In genomic region chr9:73044146-73045079, GRCm38 (mm10) we compare ENCODE assay signal across 8 mouse cellular contexts. TPM values are rescaled to one million over a fixed set of nuclear protein-coding genes. Genes with fewer than 3 reads are reported as not detected.
A peak's percentile ranks its signal among the peaks of the same experiment; 100 is the strongest.
DNase-seq lines count a peak whose midpoint lies in the region; ATAC-seq and TF ChIP-seq lines count a peak whose summit lies in the region.

Gene Rab27a, plus strand, starts transcription at chr9:73044854.

- H3ac ChIP-seq in C2C12 (ENCODE audit: control insufficient read depth, insufficient read length, low read depth) = peak within 1 kb of the TSS; percentile 52

- H3K27ac ChIP-seq in heart, embryonic 11.5 days (ENCODE audit: low read depth, low read length) = no peak within 1 kb of the TSS
- peak within 1 kb of the TSS; percentile 37; the same call in 1 of the 2 replicates for H3K27ac ChIP-seq in kidney, embryonic 15.5 days

- peak within 1 kb of the TSS; percentile 66 for H3K9ac ChIP-seq in heart, embryonic 11.5 days (ENCODE audit: low read depth, low read length)
- H3K9ac ChIP-seq in kidney, embryonic 15.5 days = peak within 1 kb of the TSS; percentile 55

- peak; percentile 71 for ATAC-seq in erythroblast, adult 5-6 weeks (replicated peaks; ENCODE audit: low FRiP score, poor library complexity, severe bottlenecking)
- ATAC-seq in heart, embryonic 11.5 days (replicated peaks; ENCODE audit: insufficient number of reproducible peaks, low FRiP score, low TSS enrichment) = peak; percentile 48; the same call in 1 of the 2 replicates
- ATAC-seq in kidney, embryonic 15.5 days (replicated peaks; ENCODE audit: low FRiP score) = peak; percentile 80

- no peaks in the 10 kb centered on the region for H3K9me3 ChIP-seq in heart, embryonic 11.5 days (replicated peaks; ENCODE audit: control insufficient read depth, low read length)
- H3K9me3 ChIP-seq in kidney, embryonic 15.5 days (replicated peaks) = no peaks in the 10 kb centered on the region

- H3K79me3 ChIP-seq in C2C12 (ENCODE audit: low read depth) = peaks cover 6% of the 10 kb centered on the region

- H3K36me3 ChIP-seq in C2C12 (ENCODE audit: control insufficient read depth, insufficient read depth) = no peaks in the 10 kb centered on the region
- no peaks in the 10 kb centered on the region for H3K36me3 ChIP-seq in heart, embryonic 11.5 days (ENCODE audit: control insufficient read depth, insufficient read depth, low read length)
- H3K36me3 ChIP-seq in kidney, embryonic 15.5 days = 0 out of 2 replicates have a peak, but pooled peaks cover 3% of the 10 kb centered on the region

- WGBS in heart, embryonic 11.5 days (ENCODE audit: insufficient replicate concordance) = 1% methylated on average over 41 of the region's 41 CpGs
- WGBS in kidney, embryonic 15.5 days = 1% methylated on average over 41 of the region's 41 CpGs

- DNase-seq in brain, adult 2 months (ENCODE audit: low read depth, low spot score) = peak; percentile 93
- peak; percentile 83 for DNase-seq in liver
- peak; percentile 55 to 74 for DNase-seq in monocyte, adult 2 months (ENCODE audit: low read depth in 1 of 2, low spot score in 2 of 2)
- peak; percentile 65 to 82 for DNase-seq in spleen, postnatal 14 days (ENCODE audit: low spot score in 2 of 2)

- H3K27me3 ChIP-seq in C2C12 (ENCODE audit: control insufficient read depth, insufficient read depth, insufficient read length) = peaks cover 6% of the 10 kb centered on the region
- H3K27me3 ChIP-seq in heart, embryonic 11.5 days (ENCODE audit: control insufficient read depth, insufficient read depth, low read length) = no peaks in the 10 kb centered on the region
- no peaks in the 10 kb centered on the region for H3K27me3 ChIP-seq in kidney, embryonic 15.5 days

- H3K4me2 ChIP-seq in heart, embryonic 11.5 days = peak within 1 kb of the TSS; percentile 87
- H3K4me2 ChIP-seq in kidney, embryonic 15.5 days = peak within 1 kb of the TSS; percentile 95

- H3K4me3 ChIP-seq in C2C12 (ENCODE audit: insufficient read depth, poor library complexity, severe bottlenecking) = no peak within 1 kb of the TSS
- H3K4me3 ChIP-seq in heart, embryonic 11.5 days (ENCODE audit: low read depth, low read length) = peak within 1 kb of the TSS; percentile 44
- H3K4me3 ChIP-seq in kidney, embryonic 15.5 days (replicated peaks) = peak within 1 kb of the TSS; percentile 55

- peak; percentile 68 for TF ChIP-seq CTCF in C2C12 (IDR thresholded peaks at IDR 0.05; ENCODE audit: control insufficient read depth, insufficient read depth, insufficient read length)

- peaks cover 3% of the 10 kb centered on the region for H3K4me1 ChIP-seq in heart, embryonic 11.5 days (ENCODE audit: control insufficient read depth, insufficient read depth, low read length)
- peaks cover 32% of the 10 kb centered on the region for H3K4me1 ChIP-seq in kidney, embryonic 15.5 days

- H3K79me2 ChIP-seq in C2C12 (ENCODE audit: control insufficient read depth, insufficient read depth) = peaks cover 14% of the 10 kb centered on the region

TF ChIP-seq in C2C12, 6 proteins besides CTCF, POLR2A, EP300 and RAD21:
- TF ChIP-seq MAX (IDR thresholded peaks at IDR 0.05) (no peak), MYOG (IDR thresholded peaks at IDR 0.05; ENCODE audit: control insufficient read depth, extremely low read depth, insufficient read length) (no peak), CEBPB (IDR thresholded peaks at IDR 0.05; ENCODE audit: low read depth) (no peak), USF1 (IDR thresholded peaks at IDR 0.05; ENCODE audit: low read depth) (no peak)

RNA-seq across cellular contexts. Expression of gene Rab27a, which starts in this region (rescaled TPM):
- 0.06 TPM for polyA plus RNA-seq in C2C12 (2012; fragmentation: generic; extraction: Trizol)
- 21.7 and 22.2 TPM in 2 replicates for total RNA-seq in erythroblast, adult 5-6 weeks (2015; ENCODE audit: low replicate concordance)
- 27.3 and 28.9 TPM in 2 replicates for total RNA-seq in erythroblast, adult 5-6 weeks (2017; ENCODE audit: low replicate concordance)
- polyA plus RNA-seq in heart, embryonic 11.5 days (2014; fragmentation: Nextera tagmentation; extraction: Ambion mirVana) = 1.6 and 2.0 TPM in 2 replicates
- 5.2 and 7.1 TPM in 2 replicates for polyA plus RNA-seq in kidney, embryonic 15.5 days (2015; fragmentation: Nextera tagmentation; extraction: Ambion mirVana)
